Mouse (Mus musculus) frontal cortex, adult 2 months (tissue): ENCODE measurements around the gene Tnfrsf1b. TPM values are rescaled to one million over a fixed set of nuclear protein-coding genes. Genes with fewer than 3 reads are reported as not detected.
"Not testable (repeated sequence)": the region's sequence is repeated elsewhere in the genome, so short reads cannot be mapped to it uniquely, and the experiment has no call there.

Experiments
- DNase-seq, 2 experiments: peaks; one replicate each; pipeline ENCODE4 v3.0.0; 2022; ENCODE audit warnings: low spot score in 1 of 2; ENCODE audit errors: extremely low spot score in 1 of 2
- polyA plus RNA-seq: library from polyadenylated mRNA; depleted of rRNA; stranded (reverse); fragments of >200 nt; gene quantifications from 2 replicates; pipeline ENCODE4 v1.2.3, GENCODE M21; 2012; rRNA removed

Gene Tnfrsf1b
- polyA plus RNA-seq, 1 experiment, result 3.0 TPM

DNA sequence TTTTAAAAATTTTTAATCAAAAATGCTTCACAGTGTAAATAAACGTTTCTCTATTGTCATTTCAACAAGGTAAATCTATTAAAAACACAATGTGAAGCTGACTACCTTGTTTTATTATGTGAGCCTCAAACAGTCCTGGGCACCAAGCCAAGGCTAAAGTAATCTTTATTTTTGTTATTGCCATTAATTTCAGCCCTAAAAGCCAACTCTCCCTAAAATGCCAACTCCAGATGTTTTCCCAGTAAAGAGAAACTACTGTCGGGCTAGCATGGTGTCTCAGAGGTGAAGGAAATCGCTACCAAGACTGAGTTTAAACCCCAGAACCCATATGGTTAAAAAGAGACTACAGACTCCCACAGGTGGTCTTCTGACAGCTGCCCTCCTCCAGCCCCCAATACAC lies 53.3 kb downstream of the Tnfrsf1b start:
- no peak for DNase-seq

DNA sequence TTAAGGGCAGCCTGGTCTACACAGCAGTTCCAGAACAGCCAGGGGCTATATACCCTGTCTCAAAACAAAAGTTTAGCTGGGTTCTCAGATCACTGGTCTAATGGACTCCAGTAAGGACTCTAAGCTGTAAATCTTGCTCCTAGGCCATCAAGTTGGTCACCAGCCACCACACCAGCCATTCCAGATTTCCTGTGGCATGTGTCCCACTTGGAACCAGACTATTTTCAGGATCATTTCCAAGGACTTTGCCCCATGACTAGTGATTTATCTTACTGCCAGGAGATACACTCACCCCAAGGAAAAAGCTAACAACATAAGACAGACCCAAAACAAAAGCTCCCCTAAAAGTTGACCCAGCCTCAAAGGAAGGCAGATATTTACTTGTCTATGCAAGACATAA lies 54.0 kb downstream of the Tnfrsf1b start:
- no peak for DNase-seq

DNA sequence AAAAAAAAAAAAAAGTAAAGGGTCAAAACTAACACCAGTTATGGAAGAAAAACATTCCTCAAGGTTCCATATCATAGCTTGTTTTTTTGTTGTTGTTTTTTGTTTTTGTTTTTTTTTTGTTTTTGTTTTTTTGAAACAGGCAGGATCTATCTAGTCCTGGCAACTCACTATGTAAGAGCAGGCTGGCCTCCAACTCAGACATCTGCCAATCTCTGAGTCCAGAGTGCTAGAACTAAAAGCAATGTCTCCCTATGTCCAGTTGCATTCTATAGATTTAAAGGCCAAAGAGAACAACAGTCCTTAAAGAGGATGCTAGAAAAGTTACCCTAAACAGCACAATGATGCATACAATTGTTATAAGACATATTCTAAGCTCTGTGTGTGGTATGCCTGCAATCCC lies 58.1 kb downstream of the Tnfrsf1b start:
- no peak for DNase-seq

DNA sequence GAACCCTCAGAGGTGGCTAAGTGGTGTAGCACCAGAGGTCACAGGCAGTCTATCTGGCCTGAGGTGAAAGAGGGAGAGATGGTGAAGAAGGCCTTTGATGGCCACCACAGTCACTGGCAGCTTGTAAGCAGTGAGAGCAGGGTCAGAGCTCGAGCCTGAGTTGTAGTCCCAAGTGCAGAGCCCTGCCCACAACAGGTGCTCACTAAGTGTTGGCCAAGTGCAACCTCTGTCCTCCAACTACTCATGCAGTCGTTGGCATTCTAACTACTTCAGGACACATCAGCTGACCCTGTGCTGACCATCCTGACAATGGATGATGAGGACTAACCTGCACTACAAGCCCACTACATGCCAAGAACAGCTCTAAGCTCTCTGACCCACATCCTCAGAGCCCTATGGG lies 59.1 kb downstream of the Tnfrsf1b start:
- DNase-seq, result no peak

DNA sequence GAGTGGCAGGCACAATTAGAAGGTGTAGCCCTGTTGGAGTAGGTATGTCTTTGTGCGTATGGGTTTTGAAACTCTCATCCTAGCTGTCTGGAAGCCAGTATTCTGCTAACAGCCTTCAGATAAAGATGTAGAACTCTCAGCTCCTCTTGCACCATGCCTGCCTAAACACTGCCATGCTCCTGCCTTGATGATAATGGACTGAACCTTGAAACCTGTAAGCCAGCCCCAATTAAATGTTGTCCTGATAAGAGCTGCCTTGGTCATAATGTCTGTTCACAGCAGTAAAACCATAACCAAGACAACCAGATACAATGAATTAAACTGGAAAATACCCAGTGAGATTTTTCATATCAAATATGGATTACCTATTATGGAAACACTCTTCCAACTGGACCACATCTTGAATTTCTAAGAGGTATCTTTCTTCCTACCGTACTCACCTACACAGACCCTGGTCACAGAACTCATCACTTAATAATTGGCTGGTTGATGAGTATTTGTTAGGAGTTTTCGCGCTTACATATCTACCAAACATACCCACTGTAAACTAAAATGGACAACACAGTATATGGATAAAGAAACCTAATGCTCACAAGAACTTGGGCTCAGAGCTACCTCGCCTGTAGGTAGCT lies 67.6 kb downstream of the Tnfrsf1b start:
- no peak for DNase-seq

GRCm38 (mm10) chr4:145165542-145165941 lies 81.1 kb downstream of the Tnfrsf1b start:
- not testable (repeated sequence) for DNase-seq

GRCm38 (mm10) chr4:145164111-145164510 lies 82.6 kb downstream of the Tnfrsf1b start:
- DNase-seq, result no peak

Other genes starting within 250 kb of the Tnfrsf1b start
- gene Vps13d, start 51.9 kb downstream of the Tnfrsf1b start, polyA plus RNA-seq, result 54.9 and 58.7 TPM in 2 replicates
- gene Tnfrsf8, start 68.3 kb upstream of the Tnfrsf1b start, polyA plus RNA-seq, result 2.7 and 3.2 TPM in 2 replicates